Mouse (Mus musculus) R1 (cell line): Measurements from ENCODE around the gene Rassf6.

Experiments
- DNase-seq: peaks from one replicate; pipeline ENCODE4 v3.0.0-alpha.2; 2018; ENCODE audit warnings: low read depth, low spot score

The Rassf6 gene

GRCm38 (mm10) chr5:90571216-90571615 lies 69.2 kb downstream of the Rassf6 start:
- DNase-seq = no peak

DNA sequence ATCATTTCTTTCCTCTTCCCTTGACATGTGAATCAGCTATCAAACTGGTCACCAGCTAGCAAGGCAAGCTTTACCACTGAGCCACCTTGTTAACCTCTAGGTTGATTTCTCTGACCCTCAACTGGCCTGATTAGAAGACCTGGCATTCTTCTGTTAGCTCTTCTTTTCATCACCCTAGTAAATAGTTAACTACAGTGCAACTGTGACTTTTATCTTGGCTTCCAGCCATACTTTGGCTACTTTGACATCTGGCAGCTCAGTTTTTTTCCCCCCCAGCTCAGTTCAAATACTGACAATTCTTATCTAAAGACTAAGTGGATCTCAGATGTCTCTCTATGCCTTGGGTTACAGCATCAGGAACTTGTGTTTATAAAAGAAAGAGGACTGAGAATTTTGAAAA lies 72.1 kb downstream of the Rassf6 start:
- no peak for DNase-seq

DNA sequence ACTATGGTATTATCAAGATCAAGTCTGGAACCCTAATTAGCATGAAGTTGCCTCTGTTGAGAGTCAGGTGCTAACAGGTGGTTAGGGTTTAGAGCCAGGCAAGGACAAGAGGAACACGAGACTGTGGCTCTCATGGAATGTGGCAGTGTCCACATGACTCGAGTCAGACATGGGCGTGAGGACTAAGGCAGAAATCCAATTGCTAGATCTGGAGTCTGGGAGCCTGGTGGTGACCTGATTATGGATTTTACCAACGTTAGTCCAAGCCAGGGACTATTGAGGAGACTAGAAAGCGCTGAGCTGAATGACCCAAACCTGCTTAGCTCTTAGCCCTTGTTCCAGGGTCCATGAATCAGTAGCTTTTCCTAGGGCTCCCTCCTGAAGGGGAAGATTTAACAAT lies 72.7 kb downstream of the Rassf6 start:
- no peak for DNase-seq

- no peak for DNase-seq
These were observed 75.3 kb downstream of the Rassf6 start for GRCm38 (mm10) chr5:90565205-90565604.

DNA sequence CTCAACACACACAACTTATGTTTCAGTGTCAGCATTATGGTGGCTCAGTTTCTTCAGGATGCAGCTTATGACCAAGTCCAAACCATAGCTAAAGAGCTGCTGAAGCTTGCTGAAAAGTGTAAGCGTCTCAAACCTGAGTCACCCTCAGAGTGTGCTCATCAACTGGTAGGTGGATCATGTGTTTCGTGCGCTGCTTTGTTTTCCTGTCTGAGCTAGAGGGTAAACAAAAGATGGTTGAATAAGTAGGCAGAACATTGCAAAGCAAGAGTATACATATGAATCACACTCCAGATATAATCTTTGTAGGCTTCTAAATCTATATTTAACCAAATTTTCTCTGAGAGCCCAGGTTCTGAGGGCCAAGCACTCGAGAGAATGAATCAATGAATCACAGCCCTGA lies 76.3 kb downstream of the Rassf6 start:
- no peak for DNase-seq

DNA sequence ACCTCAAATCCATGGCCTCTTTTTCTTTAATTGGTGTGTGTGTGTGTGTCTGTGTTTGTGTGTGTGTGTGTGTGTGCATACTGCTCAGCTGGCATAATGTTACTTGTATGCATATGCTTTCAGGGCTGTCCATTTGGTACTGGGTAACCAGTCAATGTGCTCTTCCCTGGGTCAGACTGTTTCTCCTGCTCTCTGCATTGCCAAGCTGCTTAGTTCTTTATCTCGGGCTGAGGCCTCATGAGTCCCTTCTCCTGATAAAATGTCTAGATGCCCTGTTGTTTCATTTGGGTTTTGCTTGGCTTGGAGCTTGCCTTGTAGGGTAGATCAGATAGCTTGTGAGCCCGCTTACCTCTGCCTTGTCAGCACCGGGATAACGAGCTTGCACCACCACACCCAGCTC lies 77.6 kb downstream of the Rassf6 start:
- DNase-seq = no peak

DNA sequence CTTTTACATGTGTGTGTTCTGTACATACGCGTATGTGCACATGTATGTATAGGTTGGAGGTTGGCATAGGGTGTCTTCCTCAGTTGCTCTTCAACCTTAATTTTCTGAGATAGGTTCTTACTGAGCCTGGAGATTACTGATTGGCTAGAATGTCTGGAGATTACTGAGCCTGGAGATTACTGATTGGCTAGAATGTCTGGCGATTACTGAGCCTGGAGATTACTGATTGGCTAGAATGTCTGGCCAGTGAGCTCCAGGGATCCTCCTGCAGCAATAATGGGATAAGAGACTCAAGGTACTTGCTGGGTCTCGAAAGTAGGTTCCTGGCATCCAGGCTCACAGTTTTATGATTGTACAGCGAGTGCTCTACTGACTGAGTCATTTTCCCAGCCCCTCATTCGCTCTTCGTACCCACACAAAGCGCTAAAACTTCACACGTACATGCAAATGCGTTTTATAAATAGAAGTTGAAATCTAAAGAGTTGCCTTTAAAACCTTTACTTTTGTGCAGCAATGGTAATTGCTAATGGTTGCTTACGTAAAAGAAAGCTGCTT lies 78.7 kb downstream of the Rassf6 start:
- no peak for DNase-seq

DNA sequence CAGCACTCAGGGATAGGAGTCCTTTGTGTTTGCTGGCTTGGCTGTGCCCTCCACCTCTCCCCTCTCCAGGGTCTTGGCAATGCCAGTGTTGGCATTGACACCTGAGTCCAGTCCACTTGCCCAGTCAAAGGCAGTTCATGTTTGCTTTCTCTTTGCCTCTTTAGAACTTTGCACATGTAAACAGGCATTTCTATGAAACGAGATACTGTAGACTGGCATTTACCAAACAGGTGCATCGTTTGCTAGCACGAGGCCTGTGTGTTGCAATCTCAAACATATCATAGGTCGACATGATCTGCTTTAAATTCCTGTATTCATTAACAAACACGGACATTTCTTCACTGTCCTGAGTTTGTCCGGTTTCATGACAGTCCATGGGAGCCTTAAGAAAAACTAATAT lies 79.7 kb downstream of the Rassf6 start, which contains the start of gene 5830473C10Rik:
Gene 5830473C10Rik (plus strand): TSS at position 365 of the 400 bp plus-strand sequence.
- no peak for DNase-seq

GRCm38 (mm10) chr5:90556052-90556451 lies 84.4 kb downstream of the Rassf6 start:
- DNase-seq = no peak
